Mouse (Mus musculus) kidney, embryonic 14.5 days (tissue): ENCODE measurements around the gene Smyd3. TPM values are rescaled to one million over a fixed set of nuclear protein-coding genes. Genes with fewer than 3 reads are reported as not detected.

Source experiments
- ATAC-seq: fragments of 200-750 bp; cut with Nextera tagmentation; 2 replicates; pipeline ENCODE4 v1.8.0; 2017; ENCODE audit warnings: moderate number of reproducible peaks, mild to moderate bottlenecking, moderate TSS enrichment, moderate library complexity; ENCODE audit not compliant: low FRiP score, low TSS enrichment
- H3K27ac ChIP-seq: fragments of 300-500 bp; sonication (generic); 2 replicates; pipeline ENCODE4 v1.5.1; 2014; ENCODE audit warnings: low read depth, mild to moderate bottlenecking, low read length, moderate library complexity, mixed read lengths
- H3K27me3 ChIP-seq: fragments of 300-500 bp; sonication (generic); 2 replicates; pipeline ENCODE4 v1.6.1; 2014; ENCODE audit warnings: mild to moderate bottlenecking, low read length; ENCODE audit not compliant: control insufficient read depth, insufficient read depth
- H3K36me3 ChIP-seq: fragments of 300-500 bp; sonication (generic); 2 replicates; pipeline ENCODE4 v1.6.1; 2014; ENCODE audit warnings: low read length, mixed read lengths; ENCODE audit not compliant: control insufficient read depth, insufficient read depth
- H3K4me1 ChIP-seq: fragments of 300-500 bp; sonication (generic); 2 replicates; pipeline ENCODE4 v1.6.1; 2014; ENCODE audit warnings: low read length, mixed read lengths; ENCODE audit not compliant: control insufficient read depth, insufficient read depth
- H3K4me2 ChIP-seq: fragments of 300-500 bp; sonication (generic); replicated peaks from 2 replicates; pipeline ENCODE4 v1.6.1; 2014; ENCODE audit warnings: low read depth, mild to moderate bottlenecking, low read length
- H3K4me3 ChIP-seq: fragments of 300-500 bp; sonication (generic); 2 replicates; pipeline ENCODE4 v1.5.1; 2014; ENCODE audit warnings: mild to moderate bottlenecking, low read length
- H3K9ac ChIP-seq: fragments of 300-500 bp; sonication (generic); 2 replicates; pipeline ENCODE4 v1.6.1; 2014; ENCODE audit warnings: low read depth, mild to moderate bottlenecking, low read length, moderate library complexity
- H3K9me3 ChIP-seq: fragments of 300-500 bp; sonication (generic); 2 replicates; pipeline ENCODE4 v1.6.1; 2016; ENCODE audit warnings: low read length; ENCODE audit not compliant: control insufficient read depth
- WGBS: fragments of 180-500 bp; shearing (Covaris S2); extraction: QIAGEN DNeasy Blood & Tissue Kit; methylation state at CpG from one replicate; pipeline ENCODE4 v1.1.7; 2014; 5-methylcytosine and 5-hydroxymethylcytosine counted together
- polyA plus RNA-seq: library from polyadenylated mRNA; unstranded; fragments of >200 nt; fragmentation: Nextera tagmentation; extraction: Ambion mirVana; gene quantifications from 2 replicates; pipeline ENCODE4 v1.2.1, GENCODE M21; 2014

The Smyd3 gene
- polyA plus RNA-seq, 1 experiment from 2014 or later, result 21.5 TPM

GRCm38 (mm10) chr1:179072935-179073654, 444.7 kb downstream of the Smyd3 start:
- Histone ChIP-seq H3K27me3 (no peaks in the 10 kb centered on the region), H3K4me1 (no peaks in the 10 kb centered on the region; the same call in 1 of the 2 replicates), H3K9ac (no peak overlapping the region), H3K4me3 (no peak overlapping the region), H3K4me2 (no peak overlapping the region), H3K27ac (no peak overlapping the region), H3K9me3 (no peaks in the 10 kb centered on the region), H3K36me3 (no peaks in the 10 kb centered on the region)
- no peak for ATAC-seq
- 64% methylated on average over 11 of the region's 11 CpGs for WGBS

- Histone ChIP-seq H3K4me3 (no peak overlapping the region), H3K9ac (no peak overlapping the region), H3K27ac (no peak overlapping the region), H3K36me3 (no peaks in the 10 kb centered on the region), H3K4me2 (no peak overlapping the region), H3K4me1 (no peaks in the 10 kb centered on the region; the same call in 1 of the 2 replicates), H3K9me3 (no peaks in the 10 kb centered on the region), H3K27me3 (no peaks in the 10 kb centered on the region)
- ATAC-seq, result no peak
- WGBS, result 53% methylated on average over 1 of the region's 1 CpGs
Observed at GRCm38 (mm10) chr1:179072406-179072805, 445.4 kb downstream of the Smyd3 start.

DNA sequence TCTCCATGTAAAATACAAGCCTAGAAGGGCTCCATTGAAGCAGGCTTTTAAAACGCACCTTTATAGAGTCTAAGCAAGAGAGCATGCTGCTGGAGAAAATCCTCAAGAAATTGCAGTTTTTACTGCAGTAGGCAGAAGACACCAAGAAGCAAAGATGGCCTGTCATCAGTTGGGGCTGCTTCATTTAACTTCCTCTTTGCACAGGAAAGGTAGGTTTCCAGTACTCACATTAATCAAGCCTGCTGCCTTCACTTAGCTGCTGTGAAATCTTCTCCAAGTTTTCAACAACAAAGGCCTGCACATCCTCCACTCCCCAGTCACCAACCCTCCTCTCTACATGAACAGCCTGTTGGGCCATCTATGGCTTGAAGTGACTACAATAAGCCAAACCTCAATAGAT, 448.9 kb downstream of the Smyd3 start:
- Histone ChIP-seq H3K4me3 (no peak overlapping the region), H3K4me1 (peaks cover 4% of the 10 kb centered on the region; the same call in 1 of the 2 replicates), H3K9ac (no peak overlapping the region), H3K9me3 (no peaks in the 10 kb centered on the region), H3K27me3 (no peaks in the 10 kb centered on the region), H3K4me2 (no peak overlapping the region), H3K27ac (no peak overlapping the region), H3K36me3 (no peaks in the 10 kb centered on the region)
- WGBS, result 92% methylated on average over 1 of the region's 1 CpGs
- ATAC-seq, result no peak

DNA sequence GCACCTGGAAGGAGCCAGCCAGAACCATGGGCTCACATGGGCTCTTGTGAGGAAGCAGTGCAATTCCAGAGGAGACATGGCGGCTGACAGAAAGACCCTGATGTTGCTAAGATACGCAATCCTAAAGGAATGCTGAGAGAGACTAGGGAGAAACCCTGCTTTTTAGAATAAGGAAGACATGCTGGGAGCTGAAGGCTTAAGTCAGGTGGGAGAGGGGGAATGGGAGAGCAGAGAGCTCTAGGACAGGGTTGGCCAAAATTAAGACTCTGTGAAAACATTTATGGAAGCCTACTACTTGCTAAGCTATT, 452.6 kb downstream of the Smyd3 start:
- H3K4me2 ChIP-seq, result no peak overlapping the region
- H3K4me1 ChIP-seq, result peaks cover 30% of the 10 kb centered on the region
- no peak for ATAC-seq
- H3K27me3 ChIP-seq, result no peaks in the 10 kb centered on the region
- no peaks in the 10 kb centered on the region for H3K9me3 ChIP-seq
- H3K4me3 ChIP-seq, result no peak overlapping the region
- no peak overlapping the region for H3K9ac ChIP-seq
- H3K36me3 ChIP-seq, result no peaks in the 10 kb centered on the region
- H3K27ac ChIP-seq, result no peak overlapping the region
- 97% methylated on average over 2 of the region's 2 CpGs for WGBS

- Histone ChIP-seq H3K27ac (no peak overlapping the region), H3K27me3 (no peaks in the 10 kb centered on the region)
- WGBS, result 85% methylated on average over 14 of the region's 14 CpGs
Observed at GRCm38 (mm10) chr1:179064601-179065293, 453.1 kb downstream of the Smyd3 start.

GRCm38 (mm10) chr1:179061759-179062168, 456.1 kb downstream of the Smyd3 start:
- peak; percentile 53; the same call in 1 of the 2 replicates for ATAC-seq
- WGBS, result 12% methylated on average over 9 of the region's 9 CpGs
- H3K4me1 ChIP-seq, result peaks cover 48% of the 10 kb centered on the region

More at GRCm38 (mm10) chr1:179064601-179065293, 453.1 kb downstream of the Smyd3 start:
- no peak for ATAC-seq
- no peaks in the 10 kb centered on the region for H3K9me3 ChIP-seq
- no peaks in the 10 kb centered on the region for H3K36me3 ChIP-seq
- H3K4me1 ChIP-seq, result peaks cover 35% of the 10 kb centered on the region
- H3K9ac ChIP-seq, result no peak overlapping the region
- no peak overlapping the region for H3K4me3 ChIP-seq
- no peak overlapping the region for H3K4me2 ChIP-seq

DNA sequence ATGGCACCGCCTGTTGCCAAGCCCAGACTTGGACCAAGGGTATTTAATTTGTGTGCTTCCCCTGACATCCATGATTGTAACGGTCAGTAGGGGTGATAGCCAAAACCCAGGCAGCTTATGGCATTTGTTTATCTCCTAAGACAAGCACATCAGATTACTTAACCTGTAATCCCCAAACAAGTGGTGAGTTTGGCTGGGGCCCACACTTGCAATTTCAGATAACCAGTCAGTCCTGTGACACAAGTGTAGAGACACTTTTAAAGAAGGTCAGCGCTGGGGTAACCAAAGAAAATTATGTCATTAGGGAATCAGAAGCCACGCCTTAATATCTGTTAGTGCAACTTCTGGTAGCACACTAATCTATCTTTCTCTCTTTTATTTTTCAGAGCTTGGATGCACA, 456.8 kb downstream of the Smyd3 start:
- H3K9me3 ChIP-seq, result no peaks in the 10 kb centered on the region
- 72% methylated on average over 4 of the region's 4 CpGs for WGBS
- H3K4me1 ChIP-seq, result peaks cover 48% of the 10 kb centered on the region
- no peak overlapping the region for H3K9ac ChIP-seq
- no peaks in the 10 kb centered on the region for H3K36me3 ChIP-seq
- no peak overlapping the region for H3K4me2 ChIP-seq
- H3K4me3 ChIP-seq, result no peak overlapping the region
- peak overlapping the region; percentile 86 for H3K27ac ChIP-seq
- ATAC-seq, result no peak
- H3K27me3 ChIP-seq, result no peaks in the 10 kb centered on the region

More at GRCm38 (mm10) chr1:179061759-179062168, 456.1 kb downstream of the Smyd3 start:
- H3K4me2 ChIP-seq, result no peak overlapping the region
- H3K27me3 ChIP-seq, result no peaks in the 10 kb centered on the region
- no peaks in the 10 kb centered on the region for H3K36me3 ChIP-seq
- H3K9ac ChIP-seq, result no peak overlapping the region
- H3K9me3 ChIP-seq, result no peaks in the 10 kb centered on the region
- no peak overlapping the region for H3K4me3 ChIP-seq
- peak overlapping the region; percentile 57; the same call in 1 of the 2 replicates for H3K27ac ChIP-seq

- Histone ChIP-seq H3K4me1 (peaks cover 48% of the 10 kb centered on the region), H3K36me3 (no peaks in the 10 kb centered on the region), H3K27ac (peak overlapping the region; percentile 86), H3K4me3 (no peak overlapping the region), H3K9me3 (no peaks in the 10 kb centered on the region), H3K4me2 (no peak overlapping the region; the same call in 1 of the 2 replicates), H3K27me3 (no peaks in the 10 kb centered on the region), H3K9ac (no peak overlapping the region)
- ATAC-seq, result peak; percentile 81
- 22% methylated on average over 18 of the region's 18 CpGs for WGBS
Observed at GRCm38 (mm10) chr1:179060113-179060955, 457.5 kb downstream of the Smyd3 start.
